Mouse (Mus musculus) activated CD4-positive, CD25-positive, alpha-beta regulatory T cell, adult 4 months (primary cell): ENCODE measurements around the gene Tnfrsf13c. TPM values are rescaled to one million over a fixed set of nuclear protein-coding genes. Genes with fewer than 3 reads are reported as not detected.
"Not testable (repeated sequence)": the region's sequence is repeated elsewhere in the genome, so short reads cannot be mapped to it uniquely, and the experiment has no call there.

Experiments used
- ATAC-seq: one replicate; pipeline ENCODE4 v1.8.0; 2017
- polyA plus RNA-seq, 2 experiments: library from polyadenylated mRNA; unstranded; fragments of 100-300 nt; shearing (Covaris generic); gene quantifications; one replicate each; pipeline ENCODE4 v1.2.1; 2017

Gene Tnfrsf13c
- 10 to 100 TPM in 1 of 2 experiments, 1 to 10 TPM in 1; 2.5 to 10.9 TPM for polyA plus RNA-seq

- no peak for ATAC-seq
Observed at GRCm38 (mm10) chr15:82223657-82224601, at the start of gene Tnfrsf13c. Gene Tnfrsf13c (minus strand): TSS chr15:82224369.

GRCm38 (mm10) chr15:82272295-82272694 lies 48.1 kb upstream of the Tnfrsf13c start:
- no peak for ATAC-seq

- no peak for ATAC-seq
Observed at GRCm38 (mm10) chr15:82271201-82271600, 47.0 kb upstream of the Tnfrsf13c start.

- ATAC-seq = no peak
Observed at GRCm38 (mm10) chr15:82268783-82269182, 44.6 kb upstream of the Tnfrsf13c start.

GRCm38 (mm10) chr15:82268185-82268584 lies 44.0 kb upstream of the Tnfrsf13c start:
- ATAC-seq = no peak

GRCm38 (mm10) chr15:82266356-82266755 lies 42.2 kb upstream of the Tnfrsf13c start:
- ATAC-seq = no peak

- ATAC-seq = no peak
Observed at GRCm38 (mm10) chr15:82259510-82259909, 35.3 kb upstream of the Tnfrsf13c start.

GRCm38 (mm10) chr15:82255944-82256383 lies 31.8 kb upstream of the Tnfrsf13c start:
- no peak for ATAC-seq

GRCm38 (mm10) chr15:82255248-82255647 lies 31.1 kb upstream of the Tnfrsf13c start:
- ATAC-seq = no peak

GRCm38 (mm10) chr15:82252097-82252496 lies 27.9 kb upstream of the Tnfrsf13c start, which contains the start of gene 1500009C09Rik:
Gene 1500009C09Rik (plus strand): TSS chr15:82252397.
- no peak for ATAC-seq

- no peak for ATAC-seq
Observed at GRCm38 (mm10) chr15:82251579-82251978, 27.4 kb upstream of the Tnfrsf13c start.

GRCm38 (mm10) chr15:82247131-82247776 lies 23.1 kb upstream of the Tnfrsf13c start:
- no peak for ATAC-seq

GRCm38 (mm10) chr15:82244805-82245161 lies 20.6 kb upstream of the Tnfrsf13c start:
- ATAC-seq = not testable (repeated sequence)

GRCm38 (mm10) chr15:82244115-82244804 lies 20.1 kb upstream of the Tnfrsf13c start, which contains the start of gene Cenpm:
Gene Cenpm (minus strand): TSS chr15:82244748.
- peak; percentile 97 for ATAC-seq

- ATAC-seq = no peak
Observed at GRCm38 (mm10) chr15:82243742-82244114, 19.6 kb upstream of the Tnfrsf13c start.

GRCm38 (mm10) chr15:82243311-82243710 lies 19.1 kb upstream of the Tnfrsf13c start:
- no peak for ATAC-seq

- ATAC-seq = peak; percentile 63
Observed at GRCm38 (mm10) chr15:82236565-82236964, 12.4 kb upstream of the Tnfrsf13c start.

- no peak for ATAC-seq
Observed at GRCm38 (mm10) chr15:82235661-82236060, 11.5 kb upstream of the Tnfrsf13c start.

GRCm38 (mm10) chr15:82232651-82233050 lies 8.5 kb upstream of the Tnfrsf13c start:
- ATAC-seq = no peak

- ATAC-seq = no peak
Observed at GRCm38 (mm10) chr15:82231591-82232378, 7.6 kb upstream of the Tnfrsf13c start.

- no peak for ATAC-seq
Observed at GRCm38 (mm10) chr15:82231100-82231499, 6.9 kb upstream of the Tnfrsf13c start.

GRCm38 (mm10) chr15:82230098-82230611 lies 6.0 kb upstream of the Tnfrsf13c start:
- ATAC-seq = no peak
